Mouse (Mus musculus) liver, postnatal 0 days (tissue): ENCODE measurements at regions not wholly inside any gene's neighbourhood (a gene's known extent, or its start where the extent isn't known, plus 50 kb on each side); places are given as distances from the start of the nearest gene placed in this dataset.
"Not testable (repeated sequence)": the region's sequence is repeated elsewhere in the genome, so short reads cannot be mapped to it uniquely, and the experiment has no call there.

Experiments
- CTCF ChIP-seq: sonication (generic); IDR thresholded peaks from 2 replicates; pipeline ENCODE4 v1.5.1; 2016; ENCODE audit warnings: antibody characterized with exemption, low read depth
- EP300 ChIP-seq: IDR thresholded peaks from 2 replicates; pipeline ENCODE4 v1.6.1; 2016; ENCODE audit warnings: antibody characterized with exemption, low read depth, mild to moderate bottlenecking

DNA sequence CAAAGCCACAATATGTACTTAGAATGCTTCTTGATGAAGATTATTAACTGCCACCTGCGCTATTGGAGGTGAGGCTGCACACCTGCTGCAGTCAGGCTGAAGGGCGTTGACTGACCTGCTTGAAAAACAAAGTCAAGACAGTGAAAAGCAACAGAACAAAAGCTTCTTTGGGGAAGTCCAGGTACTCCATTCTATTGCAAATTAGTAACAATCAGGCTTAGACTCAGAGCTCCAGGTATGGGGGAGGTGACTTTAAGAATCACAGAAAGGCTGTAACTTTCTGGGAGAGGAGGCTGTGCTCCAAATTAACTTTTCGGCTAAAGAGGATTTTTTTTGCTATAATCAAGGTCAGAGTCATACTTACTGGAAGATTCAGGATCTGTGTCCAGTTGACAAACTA, 278.0 kb upstream of the Sema3a start:
- not testable (repeated sequence) for TF ChIP-seq CTCF, EP300
